Mouse (Mus musculus): ENCODE data around the gene Tmem163. TPM values are rescaled to one million over a fixed set of nuclear protein-coding genes. Genes with fewer than 3 reads are reported as not detected.
A peak's percentile ranks its signal among the peaks of the same experiment; 100 is the strongest.

The Tmem163 gene
- polyA plus RNA-seq, 1 experiment from 2014 or later: 64.0 TPM

DNA sequence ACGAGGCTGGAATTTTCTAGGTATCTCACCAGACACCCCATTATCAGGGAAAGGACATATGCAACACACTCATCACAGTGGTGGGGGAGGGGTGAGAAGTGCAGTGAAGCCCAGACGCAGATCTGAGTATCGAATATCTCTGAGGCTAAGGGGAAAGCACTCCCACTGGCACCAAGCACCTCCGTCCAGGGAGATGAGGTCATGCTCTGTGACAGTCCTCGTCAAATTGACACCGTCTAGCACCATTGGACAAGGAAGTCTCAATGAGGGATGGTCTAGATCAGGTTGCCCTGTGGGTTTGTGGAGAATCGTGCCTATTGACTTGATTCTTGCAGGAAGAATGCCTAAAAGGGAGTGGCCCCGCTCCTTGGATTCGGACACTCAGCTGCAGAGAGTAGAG lies 180.6 kb downstream of the Tmem163 start:
- DNase-seq: no peak
- WGBS: 65% methylated on average over 9 of the region's 9 CpGs

GRCm38 (mm10) chr1:127496737-127497543 lies 182.4 kb downstream of the Tmem163 start:
- no peaks in the 10 kb centered on the region for H3K27me3 ChIP-seq (ENCODE audit: control insufficient read depth, insufficient read depth, low read length)
- peaks cover 9% of the 10 kb centered on the region; the same call in 1 of the 2 replicates for H3K36me3 ChIP-seq (ENCODE audit: control insufficient read depth, insufficient read depth, low read length)
- peaks cover 10% of the 10 kb centered on the region; the same call in 1 of the 2 replicates for H3K4me1 ChIP-seq (ENCODE audit: control insufficient read depth, insufficient read depth, low read length)
- H3K27ac ChIP-seq (replicated peaks; ENCODE audit: low read depth, low read length): no peak overlapping the region
- WGBS: 35% methylated on average over 9 of the region's 9 CpGs
- no peak overlapping the region for H3K4me3 ChIP-seq (replicated peaks; ENCODE audit: low read depth, low read length)
- no peak overlapping the region for H3K4me2 ChIP-seq (ENCODE audit: low read length)
- H3K9ac ChIP-seq (replicated peaks; ENCODE audit: low read length): no peak overlapping the region
- ATAC-seq (ENCODE audit: low FRiP score, low TSS enrichment) (peak; percentile 37; the same call in 1 of the 2 replicates), DNase-seq (peak; percentile 79)
- no peaks in the 10 kb centered on the region for H3K9me3 ChIP-seq (ENCODE audit: control insufficient read depth, low read length)

More for the DNA sequence above, 180.6 kb downstream of the Tmem163 start:
- Histone ChIP-seq H3K27ac (replicated peaks; ENCODE audit: low read depth, low read length) (no peak overlapping the region), H3K9me3 (ENCODE audit: control insufficient read depth, low read length) (no peaks in the 10 kb centered on the region), H3K4me3 (replicated peaks; ENCODE audit: low read depth, low read length) (no peak overlapping the region), H3K36me3 (ENCODE audit: control insufficient read depth, insufficient read depth, low read length) (peaks cover 9% of the 10 kb centered on the region; the same call in 1 of the 2 replicates), H3K4me1 (ENCODE audit: control insufficient read depth, insufficient read depth, low read length) (peaks cover 10% of the 10 kb centered on the region; the same call in 1 of the 2 replicates), H3K27me3 (ENCODE audit: control insufficient read depth, insufficient read depth, low read length) (no peaks in the 10 kb centered on the region), H3K9ac (replicated peaks; ENCODE audit: low read length) (no peak overlapping the region), H3K4me2 (ENCODE audit: low read length) (no peak overlapping the region)
- ATAC-seq (ENCODE audit: low FRiP score, low TSS enrichment): no peak

- Histone ChIP-seq H3K36me3 (ENCODE audit: control insufficient read depth, insufficient read depth, low read length) (peaks cover 28% of the 10 kb centered on the region), H3K4me1 (ENCODE audit: control insufficient read depth, insufficient read depth, low read length) (no peaks in the 10 kb centered on the region), H3K27ac (replicated peaks; ENCODE audit: low read depth, low read length) (no peak overlapping the region), H3K4me2 (ENCODE audit: low read length) (no peak overlapping the region), H3K9me3 (ENCODE audit: control insufficient read depth, low read length) (no peaks in the 10 kb centered on the region), H3K27me3 (ENCODE audit: control insufficient read depth, insufficient read depth, low read length) (no peaks in the 10 kb centered on the region), H3K9ac (replicated peaks; ENCODE audit: low read length) (no peak overlapping the region), H3K4me3 (replicated peaks; ENCODE audit: low read depth, low read length) (no peak overlapping the region)
- DNase-seq: peak; percentile 55
- WGBS: 85% methylated on average over 4 of the region's 4 CpGs
- ATAC-seq (ENCODE audit: low FRiP score, low TSS enrichment): no peak
Measured at GRCm38 (mm10) chr1:127487161-127487560, 192.2 kb downstream of the Tmem163 start.

DNA sequence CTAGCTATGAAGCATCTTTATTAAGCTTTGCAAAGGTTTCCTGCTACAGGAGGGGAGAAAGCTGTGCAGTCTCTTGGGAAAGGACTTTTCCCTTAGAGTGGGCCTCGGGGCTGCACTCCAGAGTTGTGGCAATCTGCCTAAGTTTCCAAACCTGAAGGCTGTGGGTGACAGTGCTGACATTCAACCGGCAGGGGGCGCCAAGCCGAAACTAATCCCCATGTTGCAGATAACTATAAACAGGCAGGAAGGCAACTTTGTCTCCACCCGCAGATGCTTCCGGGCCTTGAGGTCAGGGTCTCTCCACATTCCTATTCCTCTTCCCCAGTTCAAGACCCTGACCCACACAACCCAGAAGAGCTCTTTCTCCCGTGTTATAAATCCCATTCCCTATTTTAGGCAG lies 194.5 kb downstream of the Tmem163 start:
- Histone ChIP-seq H3K4me3 (replicated peaks; ENCODE audit: low read depth, low read length) (no peak overlapping the region), H3K36me3 (ENCODE audit: control insufficient read depth, insufficient read depth, low read length) (peaks cover 22% of the 10 kb centered on the region), H3K4me2 (ENCODE audit: low read length) (no peak overlapping the region), H3K27me3 (ENCODE audit: control insufficient read depth, insufficient read depth, low read length) (no peaks in the 10 kb centered on the region), H3K9me3 (ENCODE audit: control insufficient read depth, low read length) (no peaks in the 10 kb centered on the region), H3K9ac (replicated peaks; ENCODE audit: low read length) (no peak overlapping the region), H3K4me1 (ENCODE audit: control insufficient read depth, insufficient read depth, low read length) (no peaks in the 10 kb centered on the region), H3K27ac (replicated peaks; ENCODE audit: low read depth, low read length) (no peak overlapping the region)
- peak; percentile 69 for DNase-seq
- ATAC-seq (ENCODE audit: low FRiP score, low TSS enrichment): no peak
- WGBS: 60% methylated on average over 7 of the region's 7 CpGs

GRCm38 (mm10) chr1:127484188-127484587 lies 195.2 kb downstream of the Tmem163 start:
- no peak for DNase-seq
- 93% methylated on average over 8 of the region's 8 CpGs for WGBS
- 0 out of 2 replicates have a peak, but pooled peaks have one; percentile 10 for ATAC-seq (ENCODE audit: low FRiP score, low TSS enrichment)
- peaks cover 17% of the 10 kb centered on the region for H3K36me3 ChIP-seq (ENCODE audit: control insufficient read depth, insufficient read depth, low read length)
- no peak overlapping the region for H3K27ac ChIP-seq (replicated peaks; ENCODE audit: low read depth, low read length)
- H3K27me3 ChIP-seq (ENCODE audit: control insufficient read depth, insufficient read depth, low read length): no peaks in the 10 kb centered on the region
- no peaks in the 10 kb centered on the region for H3K9me3 ChIP-seq (ENCODE audit: control insufficient read depth, low read length)
- no peak overlapping the region for H3K4me3 ChIP-seq (replicated peaks; ENCODE audit: low read depth, low read length)
- H3K9ac ChIP-seq (replicated peaks; ENCODE audit: low read length): no peak overlapping the region
- no peak overlapping the region for H3K4me2 ChIP-seq (ENCODE audit: low read length)
- H3K4me1 ChIP-seq (ENCODE audit: control insufficient read depth, insufficient read depth, low read length): no peaks in the 10 kb centered on the region

DNA sequence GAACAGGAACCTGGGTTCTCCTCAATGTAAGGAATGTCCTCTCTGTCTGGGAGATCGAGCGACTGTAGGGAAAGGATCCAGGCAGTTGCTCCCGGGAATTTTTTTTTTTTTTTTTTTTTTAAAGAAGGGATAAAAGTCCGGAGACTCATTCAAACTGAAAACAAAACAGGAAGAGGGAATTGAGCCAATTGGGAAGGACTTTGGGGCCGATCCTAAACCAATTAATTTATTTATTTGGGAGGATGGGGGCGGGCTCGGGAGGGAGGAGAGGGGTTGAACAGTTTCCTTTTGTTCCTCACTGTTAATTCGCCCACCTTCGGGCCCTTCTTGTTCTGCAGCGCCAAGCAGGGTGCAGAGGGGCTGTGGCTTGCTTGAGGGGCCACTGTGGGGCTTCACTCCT lies 196.4 kb downstream of the Tmem163 start:
- Histone ChIP-seq H3K4me2 (ENCODE audit: low read length) (no peak overlapping the region), H3K27me3 (ENCODE audit: control insufficient read depth, insufficient read depth, low read length) (no peaks in the 10 kb centered on the region), H3K4me1 (ENCODE audit: control insufficient read depth, insufficient read depth, low read length) (no peaks in the 10 kb centered on the region), H3K4me3 (replicated peaks; ENCODE audit: low read depth, low read length) (no peak overlapping the region), H3K9me3 (ENCODE audit: control insufficient read depth, low read length) (no peaks in the 10 kb centered on the region), H3K27ac (replicated peaks; ENCODE audit: low read depth, low read length) (no peak overlapping the region), H3K9ac (replicated peaks; ENCODE audit: low read length) (no peak overlapping the region), H3K36me3 (ENCODE audit: control insufficient read depth, insufficient read depth, low read length) (peaks cover 17% of the 10 kb centered on the region)
- no peak for DNase-seq
- 75% methylated on average over 10 of the region's 10 CpGs for WGBS
- no peak for ATAC-seq (ENCODE audit: low FRiP score, low TSS enrichment)

- Histone ChIP-seq H3K27me3 (ENCODE audit: control insufficient read depth, insufficient read depth, low read length) (no peaks in the 10 kb centered on the region), H3K4me1 (ENCODE audit: control insufficient read depth, insufficient read depth, low read length) (no peaks in the 10 kb centered on the region), H3K9ac (replicated peaks; ENCODE audit: low read length) (no peak overlapping the region), H3K36me3 (ENCODE audit: control insufficient read depth, insufficient read depth, low read length) (peaks cover 20% of the 10 kb centered on the region), H3K27ac (replicated peaks; ENCODE audit: low read depth, low read length) (no peak overlapping the region), H3K4me2 (ENCODE audit: low read length) (no peak overlapping the region), H3K4me3 (replicated peaks; ENCODE audit: low read depth, low read length) (no peak overlapping the region), H3K9me3 (ENCODE audit: control insufficient read depth, low read length) (no peaks in the 10 kb centered on the region)
- no peak for ATAC-seq (ENCODE audit: low FRiP score, low TSS enrichment)
- WGBS: 92% methylated on average over 5 of the region's 5 CpGs
- no peak for DNase-seq
Measured at GRCm38 (mm10) chr1:127475756-127476155, 203.6 kb downstream of the Tmem163 start.

DNA sequence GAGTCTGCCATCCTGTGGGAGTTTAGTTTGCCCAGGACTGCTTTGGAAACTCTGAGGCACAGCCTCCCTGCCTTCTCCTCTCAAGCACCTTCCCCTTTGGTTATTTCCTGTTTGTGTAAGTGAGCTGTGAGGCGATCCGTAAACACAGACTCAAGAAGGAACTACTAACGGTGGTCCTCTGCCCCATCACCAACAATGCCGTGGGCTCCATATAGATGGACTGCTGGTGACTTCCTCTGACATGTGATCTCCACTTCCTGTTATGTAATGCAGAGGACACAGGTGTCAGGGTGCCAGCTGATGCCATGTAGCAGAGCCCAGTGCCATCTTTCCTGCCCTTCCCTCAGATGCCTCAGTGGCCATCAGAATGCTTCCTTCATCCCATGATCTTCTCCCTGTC lies 209.2 kb downstream of the Tmem163 start:
- 95% methylated on average over 4 of the region's 4 CpGs for WGBS
- no peak for DNase-seq

GRCm38 (mm10) chr1:127467238-127467637 lies 212.1 kb downstream of the Tmem163 start:
- Histone ChIP-seq H3K36me3 (ENCODE audit: control insufficient read depth, insufficient read depth, low read length) (peaks cover 14% of the 10 kb centered on the region), H3K27ac (replicated peaks; ENCODE audit: low read depth, low read length) (no peak overlapping the region), H3K9me3 (ENCODE audit: control insufficient read depth, low read length) (no peaks in the 10 kb centered on the region), H3K4me2 (ENCODE audit: low read length) (no peak overlapping the region), H3K9ac (replicated peaks; ENCODE audit: low read length) (no peak overlapping the region), H3K27me3 (ENCODE audit: control insufficient read depth, insufficient read depth, low read length) (no peaks in the 10 kb centered on the region), H3K4me1 (ENCODE audit: control insufficient read depth, insufficient read depth, low read length) (no peaks in the 10 kb centered on the region), H3K4me3 (replicated peaks; ENCODE audit: low read depth, low read length) (no peak overlapping the region)
- WGBS: 99% methylated on average over 5 of the region's 5 CpGs
- no peak for DNase-seq
- no peak for ATAC-seq (ENCODE audit: low FRiP score, low TSS enrichment)

More for the DNA sequence above, 209.2 kb downstream of the Tmem163 start:
- no peak overlapping the region for H3K9ac ChIP-seq (replicated peaks; ENCODE audit: low read length)
- ATAC-seq (ENCODE audit: low FRiP score, low TSS enrichment): no peak
- no peak overlapping the region for H3K27ac ChIP-seq (replicated peaks; ENCODE audit: low read depth, low read length)
- no peak overlapping the region for H3K4me3 ChIP-seq (replicated peaks; ENCODE audit: low read depth, low read length)
- H3K4me2 ChIP-seq (ENCODE audit: low read length): no peak overlapping the region
- H3K27me3 ChIP-seq (ENCODE audit: control insufficient read depth, insufficient read depth, low read length): no peaks in the 10 kb centered on the region
- H3K36me3 ChIP-seq (ENCODE audit: control insufficient read depth, insufficient read depth, low read length): peaks cover 17% of the 10 kb centered on the region
- H3K9me3 ChIP-seq (ENCODE audit: control insufficient read depth, low read length): no peaks in the 10 kb centered on the region
- no peaks in the 10 kb centered on the region for H3K4me1 ChIP-seq (ENCODE audit: control insufficient read depth, insufficient read depth, low read length)

Data from midbrain, embryonic 14.5 days (tissue).